Mouse (Mus musculus): ENCODE measurements around the gene Cox19. TPM values are rescaled to one million over a fixed set of nuclear protein-coding genes. Genes with fewer than 3 reads are reported as not detected.
"Not testable (repeated sequence)": the region's sequence is repeated elsewhere in the genome, so short reads cannot be mapped to it uniquely, and the experiment has no call there.

Cox19 gene
- total RNA-seq, 4 experiments from 2014 or later = 46.5 to 60.3 (median 57.4) TPM

GRCm38 (mm10) chr5:139363858-139364257 is 12.6 kb upstream of the Cox19 start:
- no peak for DNase-seq (ENCODE audit: low spot score in 2 of 2)

GRCm38 (mm10) chr5:139359244-139359643 is 8.0 kb upstream of the Cox19 start:
- DNase-seq (ENCODE audit: low spot score in 2 of 2) = no peak

GRCm38 (mm10) chr5:139358653-139359052 is 7.4 kb upstream of the Cox19 start:
- no peak for DNase-seq (ENCODE audit: low spot score in 2 of 2)

GRCm38 (mm10) chr5:139355235-139355772 is 4.1 kb upstream of the Cox19 start:
- peak; percentile 57 to 66 for DNase-seq (ENCODE audit: low spot score in 2 of 2)

DNA sequence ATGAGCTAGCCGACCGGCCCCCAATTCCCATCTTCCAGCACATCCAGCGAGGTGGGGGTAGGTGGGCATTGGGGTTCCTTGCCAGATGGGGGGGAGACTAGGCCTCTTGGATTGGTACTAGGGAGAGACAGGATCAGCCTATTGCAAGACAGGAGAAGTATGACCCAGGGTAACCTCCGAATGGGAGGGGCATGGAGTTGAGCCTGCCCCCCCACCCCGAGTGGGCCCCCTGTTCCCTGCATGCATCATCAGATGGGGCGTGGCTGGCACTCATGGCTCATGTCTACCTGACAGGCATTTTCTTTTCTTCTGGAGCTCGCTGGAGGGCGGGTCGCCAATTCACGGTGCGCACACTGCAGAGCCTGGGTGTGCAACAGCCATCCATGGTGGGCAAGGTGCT is 2.7 kb upstream of the Cox19 start:
- DNase-seq (ENCODE audit: low spot score in 2 of 2) = no peak

DNA sequence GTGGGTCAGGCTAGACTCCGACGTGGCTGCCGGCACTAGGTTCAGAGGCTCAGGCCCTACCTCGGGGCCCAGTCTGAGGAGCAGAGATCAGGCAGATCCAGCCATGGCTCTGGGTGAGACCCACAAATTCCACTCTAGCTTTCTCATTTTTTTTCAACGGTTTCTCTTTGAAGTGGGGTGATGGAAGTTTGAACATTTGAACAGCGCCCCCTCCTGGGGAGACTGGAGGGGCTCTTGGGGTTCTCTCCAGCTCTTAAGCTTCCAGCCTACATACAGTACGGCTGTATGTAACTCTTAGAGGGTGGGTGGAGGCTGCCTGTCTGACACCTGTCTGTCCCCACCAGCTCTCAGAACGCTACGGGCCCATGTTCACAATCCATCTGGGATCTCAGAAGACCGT is 2.3 kb upstream of the Cox19 start:
- DNase-seq (ENCODE audit: low spot score in 2 of 2) = no peak

DNA sequence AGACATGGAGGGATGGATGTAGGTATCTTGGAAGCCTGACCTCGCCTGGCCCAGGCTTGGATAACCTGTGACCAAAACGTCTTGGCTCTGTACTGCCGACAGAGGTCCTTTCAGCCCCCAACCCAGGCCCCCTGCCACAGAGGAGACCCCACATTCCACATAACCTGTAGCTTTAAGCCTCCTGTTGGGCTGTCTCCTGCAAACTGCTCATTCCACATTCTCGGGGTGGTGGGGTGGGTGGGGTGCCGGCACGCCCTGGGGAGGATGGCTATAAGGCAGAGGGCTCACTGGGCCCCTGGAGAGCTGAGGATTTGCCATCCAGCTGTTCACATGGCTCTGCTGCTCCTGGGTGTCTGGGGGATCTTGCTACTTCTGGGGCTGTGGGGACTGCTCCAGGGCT is 1.1 kb upstream of the Cox19 start, which contains the start of gene Cyp2w1:
TSS of gene Cyp2w1 (plus strand) at position 301 of the 400 bp plus-strand sequence.
- no peak for DNase-seq (ENCODE audit: low spot score in 2 of 2)

- no peak for DNase-seq (ENCODE audit: low spot score in 2 of 2)
These were observed 410 bp upstream of the Cox19 start for GRCm38 (mm10) chr5:139351628-139352027.

DNA sequence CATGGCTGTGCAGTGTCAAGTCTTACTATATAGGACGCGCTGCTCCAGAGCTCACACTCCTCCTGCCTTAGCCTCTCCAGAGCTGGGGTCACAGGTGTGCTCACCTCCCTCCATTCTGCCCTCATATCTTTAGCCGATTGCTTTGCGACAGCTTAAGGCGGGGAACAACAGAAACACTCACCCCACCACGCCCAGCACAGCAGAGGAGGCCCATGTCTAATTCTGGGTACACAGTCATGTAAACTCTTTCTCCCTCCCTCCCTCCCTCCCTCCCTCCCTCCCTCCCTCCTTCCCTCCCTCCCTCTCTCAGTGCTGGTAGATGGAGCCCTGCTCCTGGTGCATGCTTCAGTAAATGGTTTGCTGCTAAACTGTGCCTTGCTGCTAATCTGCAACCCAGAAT is 1.5 kb downstream of the Cox19 start:
- DNase-seq (ENCODE audit: low spot score in 2 of 2) = no peak

GRCm38 (mm10) chr5:139347225-139347624 is 4.0 kb downstream of the Cox19 start:
- DNase-seq (ENCODE audit: low spot score in 2 of 2) = no peak

DNA sequence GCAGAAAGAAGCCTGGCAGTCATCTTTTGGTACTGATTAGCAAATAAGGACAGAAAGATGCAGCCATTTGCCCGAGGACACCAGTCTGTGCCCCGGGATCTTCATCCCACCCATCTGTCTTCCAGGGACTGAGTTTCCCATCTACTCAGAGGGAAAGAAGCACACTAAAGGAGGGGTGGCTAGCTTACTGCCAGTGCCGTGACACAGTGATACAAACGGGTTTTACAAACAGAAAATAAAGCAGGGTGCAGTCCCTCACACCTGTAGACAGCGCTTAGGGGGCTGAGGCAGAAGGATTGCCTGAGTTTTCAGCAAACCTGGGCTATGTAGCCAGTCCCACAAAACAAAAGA is 5.9 kb downstream of the Cox19 start:
- DNase-seq (ENCODE audit: low spot score in 2 of 2) = no peak

DNA sequence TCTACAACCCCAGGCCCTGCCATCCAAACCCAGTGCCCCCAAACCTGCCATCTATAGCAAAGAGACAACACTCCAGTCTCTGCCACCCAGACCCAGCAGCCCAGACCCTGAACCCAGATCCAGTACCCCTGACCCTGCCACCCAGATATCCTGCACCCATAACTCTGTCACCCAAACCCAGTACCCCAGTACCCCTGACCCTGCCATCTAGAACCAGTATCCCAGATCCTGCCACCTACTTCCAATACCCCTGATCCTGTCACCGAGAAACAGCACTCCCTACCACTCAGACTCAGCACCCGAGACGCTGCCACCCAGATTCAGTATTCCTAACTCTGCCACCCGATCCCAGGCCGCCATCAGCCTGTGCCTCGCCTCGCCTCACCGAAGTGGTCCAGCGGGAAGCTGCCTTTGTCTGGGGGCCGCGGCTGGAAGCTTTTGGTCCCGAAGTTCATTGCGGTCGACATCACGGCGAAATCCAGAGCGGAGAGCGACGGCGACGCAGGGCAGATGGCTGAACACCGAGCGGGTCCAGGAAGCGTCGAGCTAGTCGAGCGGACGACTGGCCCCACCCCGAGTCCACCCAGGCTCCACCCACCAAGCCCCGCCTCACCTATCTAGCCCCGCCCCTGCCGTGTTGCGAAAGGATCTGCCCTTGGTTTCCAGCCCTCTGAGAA is 6.4 kb downstream of the Cox19 start:
- DNase-seq (ENCODE audit: low spot score in 2 of 2) = peak; percentile 93 to 95

- peak; percentile 66 to 70 for DNase-seq (ENCODE audit: low spot score in 2 of 2)
These were observed 7.1 kb downstream of the Cox19 start for GRCm38 (mm10) chr5:139344021-139344686.

- DNase-seq (ENCODE audit: low spot score in 2 of 2) = no peak
These were observed 12.3 kb downstream of the Cox19 start for GRCm38 (mm10) chr5:139338891-139339290.

GRCm38 (mm10) chr5:139338403-139338802 is 12.8 kb downstream of the Cox19 start:
- no peak for DNase-seq (ENCODE audit: low spot score in 2 of 2)

GRCm38 (mm10) chr5:139337826-139338370 is 13.3 kb downstream of the Cox19 start:
- no peak for DNase-seq (ENCODE audit: low spot score in 2 of 2)

DNA sequence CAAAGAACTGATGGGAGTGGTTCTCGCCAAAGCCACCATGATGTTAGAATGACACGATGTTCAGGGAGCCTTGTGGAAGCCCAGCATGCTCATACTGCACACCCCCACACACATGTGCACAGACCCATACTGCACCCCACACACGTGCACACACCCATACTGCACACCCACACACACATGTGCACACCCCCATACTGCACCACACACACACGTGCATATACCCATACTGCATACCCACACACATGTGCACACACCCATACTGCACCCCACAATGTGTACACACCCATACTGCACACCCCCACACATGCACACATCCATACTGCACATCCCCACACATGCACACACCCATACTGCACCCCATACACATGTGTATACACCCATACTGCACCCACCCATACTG is 15.6 kb downstream of the Cox19 start:
- DNase-seq (ENCODE audit: low spot score in 2 of 2) = no peak

GRCm38 (mm10) chr5:139334394-139334793 is 16.8 kb downstream of the Cox19 start:
- DNase-seq (ENCODE audit: low spot score in 2 of 2) = not testable (repeated sequence)

DNA sequence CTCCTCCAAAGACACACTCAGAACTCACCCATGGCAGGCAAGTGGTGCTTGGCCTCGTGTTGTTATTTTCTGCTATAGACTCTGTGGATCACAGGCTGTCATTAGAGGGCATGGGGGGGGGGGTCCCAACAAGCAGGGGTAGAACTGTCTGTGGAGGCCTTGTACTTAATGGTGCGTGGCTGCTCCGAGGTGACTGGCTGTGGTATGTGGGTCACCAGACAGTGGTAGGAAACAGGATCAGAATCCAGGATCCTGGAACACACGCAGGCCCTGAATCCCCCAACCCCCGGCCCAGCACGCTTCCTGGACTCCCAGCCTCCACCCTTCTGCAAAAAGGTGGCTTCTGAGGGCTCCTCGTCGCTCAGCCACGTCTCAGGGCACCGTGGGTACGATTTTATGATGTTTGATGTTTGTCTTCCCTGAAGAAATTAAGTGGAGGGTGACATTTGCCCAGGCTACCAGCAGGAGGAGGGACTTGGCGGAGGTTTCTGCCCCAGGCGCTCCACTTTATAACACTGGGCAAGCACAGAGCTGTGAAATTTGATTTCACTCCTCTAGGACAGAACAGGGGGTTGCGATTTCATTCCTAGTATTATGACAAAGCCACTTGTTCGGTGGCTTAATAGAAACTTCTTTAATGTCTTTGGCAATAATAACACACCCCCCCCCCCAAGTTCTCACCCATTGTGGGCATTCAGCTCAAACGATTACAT is 17.8 kb downstream of the Cox19 start:
- DNase-seq (ENCODE audit: low spot score in 2 of 2) = no peak

DNA sequence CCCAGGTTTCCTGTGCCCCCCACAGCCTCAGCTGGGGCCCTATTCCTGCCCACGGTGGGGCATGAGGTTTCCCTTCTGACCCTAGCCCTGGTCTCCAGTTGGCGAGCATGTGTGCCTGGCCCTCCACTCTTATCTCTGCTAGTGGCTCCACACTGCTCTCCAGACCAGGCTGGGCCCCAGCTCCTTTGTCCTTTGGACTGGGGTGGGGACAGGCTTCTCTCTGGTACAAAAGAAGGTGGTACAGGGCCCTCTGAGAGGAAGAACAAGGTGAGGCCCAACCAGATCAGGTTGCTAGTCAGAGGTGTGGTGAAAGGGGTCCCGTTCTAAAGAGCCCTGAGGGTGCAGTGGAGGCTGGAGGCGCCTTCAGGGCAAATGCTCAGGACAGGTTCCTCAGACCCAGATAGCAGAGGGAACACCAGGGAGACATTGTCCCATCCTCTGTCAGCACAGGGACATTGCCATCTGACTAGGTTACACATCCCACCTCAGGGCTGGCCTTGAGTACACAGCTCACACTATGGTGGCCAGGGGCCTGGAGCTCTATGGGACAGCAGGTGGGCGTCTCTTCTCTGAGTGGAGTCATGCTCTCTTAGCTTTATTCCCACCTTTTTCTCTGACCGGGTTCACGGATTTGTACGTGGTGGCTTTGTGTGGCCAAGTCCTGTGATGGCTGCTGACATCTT is 18.5 kb downstream of the Cox19 start:
- no peak for DNase-seq (ENCODE audit: low spot score in 2 of 2)

DNA sequence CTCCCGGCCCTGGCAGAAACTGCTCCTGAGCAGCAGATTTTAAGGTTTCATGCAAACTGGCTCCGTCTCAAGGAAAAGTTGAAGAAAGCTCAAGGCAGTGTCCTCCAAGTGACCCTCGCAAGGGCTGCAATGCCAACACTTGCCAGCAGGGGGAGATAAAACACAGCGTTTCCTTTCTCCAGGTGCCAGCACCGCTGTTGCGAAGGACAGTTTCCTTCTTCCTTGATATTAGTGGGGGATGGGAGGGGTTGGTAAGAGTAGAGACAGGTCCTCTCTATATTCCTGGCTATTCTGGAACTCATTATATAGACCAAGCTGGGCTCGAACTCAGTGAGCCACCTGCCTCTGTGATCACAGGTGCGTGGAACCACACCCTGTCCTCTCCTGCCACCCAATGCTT is 19.5 kb downstream of the Cox19 start:
- DNase-seq (ENCODE audit: low spot score in 2 of 2) = peak; percentile 67 to 71

All from gastrocnemius, adult 8-10 months (tissue).